Mouse (Mus musculus): ENCODE measurements around the gene Inpp1.

Gene Inpp1

GRCm38 (mm10) chr1:52792701-52793100 lies 24.8 kb downstream of the Inpp1 start:
- no peak for DNase-seq (ENCODE audit: low spot score in 2 of 2)

GRCm38 (mm10) chr1:52787254-52787653 lies 30.2 kb downstream of the Inpp1 start:
- no peak for DNase-seq (ENCODE audit: low spot score in 2 of 2)

DNA sequence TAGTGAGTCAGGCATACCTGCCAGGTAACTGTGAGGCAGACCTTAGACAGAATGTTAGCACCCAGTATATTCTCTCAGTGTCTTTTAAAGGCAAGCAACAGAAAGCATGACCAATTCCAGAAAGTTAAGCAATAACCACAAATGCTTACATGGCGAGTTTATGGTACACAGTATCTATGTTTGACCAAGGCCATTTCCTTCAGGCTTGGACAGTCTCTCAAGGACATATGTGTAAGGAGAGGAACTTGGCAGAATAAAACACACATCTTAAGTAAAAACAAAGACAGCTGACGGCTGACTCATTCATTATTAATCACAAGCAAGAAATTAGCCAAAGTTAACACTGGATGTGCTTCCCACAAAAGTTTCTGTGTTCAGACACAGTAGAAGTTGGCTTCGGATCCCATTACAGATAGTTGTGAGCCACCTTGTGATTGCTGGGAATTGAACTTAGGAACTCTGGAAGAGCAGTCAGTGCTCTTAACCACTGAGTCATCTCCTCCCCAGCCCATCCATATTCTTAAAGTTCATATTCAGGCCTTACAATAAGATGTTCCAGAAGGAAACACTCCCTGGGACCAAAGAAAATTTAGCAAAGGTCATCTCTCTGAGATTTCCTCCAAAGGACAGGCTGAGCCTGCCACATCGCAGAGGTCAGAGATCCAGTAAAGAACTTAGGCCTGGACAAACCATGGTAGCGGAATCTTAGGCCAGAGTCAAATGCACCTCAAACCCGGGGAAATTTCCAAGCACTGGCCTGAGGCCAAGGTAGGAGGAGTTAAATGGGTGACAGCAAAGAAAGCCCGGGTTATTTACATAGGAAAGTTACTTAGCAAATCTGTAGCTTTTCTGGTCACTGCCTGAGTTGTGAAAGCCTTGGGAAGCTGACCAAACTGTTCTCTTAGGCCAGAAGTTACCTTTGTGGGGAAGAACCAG lies 52.0 kb downstream of the Inpp1 start:
- peak; percentile 14 for DNase-seq (ENCODE audit: low spot score in 2 of 2)

DNA sequence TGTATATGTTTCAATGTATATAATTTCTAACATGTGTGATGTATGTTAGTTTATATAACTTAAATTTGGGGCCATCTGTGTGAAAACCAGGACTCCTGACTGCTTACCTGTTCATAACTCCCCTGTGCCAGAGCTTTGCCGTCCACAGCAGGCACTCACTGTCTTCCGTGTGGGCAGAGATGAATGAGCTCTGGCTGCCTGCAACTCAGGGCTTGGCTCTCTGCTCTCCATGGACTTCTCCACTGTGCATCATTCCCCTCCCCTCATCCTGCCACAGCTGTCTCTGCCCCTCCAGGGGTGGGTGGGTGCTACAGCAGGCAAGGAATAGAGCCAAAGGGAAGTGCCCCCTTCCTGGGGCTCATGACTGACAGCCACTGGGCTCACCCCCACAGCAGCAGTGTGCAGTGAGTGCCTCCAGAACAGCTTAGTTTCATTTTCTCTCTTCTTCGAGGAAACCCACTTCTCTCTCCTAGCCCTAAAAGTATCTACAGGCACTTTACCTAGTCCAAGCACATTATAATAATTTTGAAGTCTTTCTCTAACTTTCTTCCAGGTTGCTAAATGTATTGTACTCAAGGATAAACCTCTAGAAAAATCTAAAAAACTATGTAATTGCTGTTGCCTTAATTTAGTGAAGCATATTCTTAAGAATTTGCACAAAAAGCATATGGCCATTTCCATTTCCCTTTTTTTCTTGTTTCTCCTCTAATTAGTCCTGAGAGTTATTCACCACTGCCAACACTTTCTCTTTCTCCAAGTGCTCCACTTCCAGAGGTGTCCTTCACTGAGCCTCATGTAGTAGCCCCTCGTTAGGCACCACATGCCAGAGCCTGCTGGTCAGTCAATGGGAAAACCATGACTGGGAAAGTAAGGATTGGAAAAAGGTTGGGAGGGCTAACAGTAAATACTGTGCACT lies 53.3 kb downstream of the Inpp1 start:
- DNase-seq (ENCODE audit: low spot score in 2 of 2): no peak

GRCm38 (mm10) chr1:52758174-52758573 lies 59.3 kb downstream of the Inpp1 start:
- DNase-seq (ENCODE audit: low spot score in 2 of 2): no peak

DNA sequence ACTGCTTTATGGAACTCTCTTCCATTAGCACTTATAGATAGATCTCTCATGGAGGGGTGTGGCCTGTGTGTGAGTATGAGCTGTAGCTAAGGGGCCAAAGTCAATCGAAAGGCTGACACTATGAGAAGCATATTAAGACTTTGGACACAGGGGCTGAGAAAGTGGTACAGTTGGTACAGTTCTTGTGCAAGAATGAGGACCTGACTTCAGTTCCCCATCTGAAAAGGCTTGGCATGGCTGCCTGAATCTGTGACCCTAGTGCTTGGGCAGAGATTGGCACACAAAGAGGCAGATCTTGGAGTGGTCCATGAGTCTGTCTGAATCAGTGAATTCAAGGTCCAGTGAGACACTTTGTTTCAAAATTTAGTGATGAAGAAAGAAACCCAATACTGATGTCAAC lies 63.2 kb downstream of the Inpp1 start:
- no peak for DNase-seq (ENCODE audit: low spot score in 2 of 2)

DNA sequence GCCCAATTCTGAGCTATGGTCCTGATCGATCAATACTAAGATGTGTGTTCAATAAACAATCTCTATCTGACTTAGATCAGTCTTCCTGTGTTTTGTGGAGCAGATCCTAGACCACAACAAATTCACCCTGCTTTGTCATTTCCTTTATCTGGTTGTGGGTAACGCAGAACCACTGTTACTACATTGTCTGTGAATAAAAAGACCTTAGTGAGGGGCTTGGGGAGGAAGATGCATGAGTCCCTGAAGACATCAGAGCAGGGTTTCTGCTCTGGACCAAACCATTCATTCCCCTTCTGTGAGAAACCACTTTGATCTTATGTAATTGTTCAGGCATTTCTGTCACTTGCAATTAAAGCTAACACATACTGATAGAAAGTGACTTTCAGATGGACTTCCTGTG lies 63.7 kb downstream of the Inpp1 start:
- no peak for DNase-seq (ENCODE audit: low spot score in 2 of 2)

GRCm38 (mm10) chr1:52752706-52753105 lies 64.8 kb downstream of the Inpp1 start:
- peak in 1 of 2 experiments; percentile 29 for DNase-seq (ENCODE audit: low spot score in 2 of 2)

- DNase-seq (ENCODE audit: low spot score in 2 of 2): no peak
These were observed 65.9 kb downstream of the Inpp1 start for GRCm38 (mm10) chr1:52751634-52752033.

DNA sequence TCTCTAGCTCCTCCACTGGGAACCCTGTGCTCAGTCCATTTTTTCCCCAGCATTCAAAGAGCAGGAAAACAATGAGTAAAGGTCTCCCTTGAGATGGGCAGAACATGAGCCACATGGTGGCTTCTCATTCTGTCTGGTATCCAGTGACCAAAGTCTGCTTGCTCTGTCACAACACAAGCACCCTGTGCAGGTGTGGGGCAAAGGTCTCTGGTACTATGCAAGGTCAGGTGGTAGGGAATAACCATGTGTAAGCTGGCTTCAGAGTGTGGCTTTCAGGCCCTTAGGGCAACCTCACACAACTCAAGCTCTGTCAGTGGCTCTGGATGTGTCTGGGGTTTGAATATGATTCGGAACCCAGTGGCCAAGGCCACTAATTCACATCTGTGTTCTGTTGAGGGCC lies 67.5 kb downstream of the Inpp1 start:
- no peak for DNase-seq (ENCODE audit: low spot score in 2 of 2)

DNA sequence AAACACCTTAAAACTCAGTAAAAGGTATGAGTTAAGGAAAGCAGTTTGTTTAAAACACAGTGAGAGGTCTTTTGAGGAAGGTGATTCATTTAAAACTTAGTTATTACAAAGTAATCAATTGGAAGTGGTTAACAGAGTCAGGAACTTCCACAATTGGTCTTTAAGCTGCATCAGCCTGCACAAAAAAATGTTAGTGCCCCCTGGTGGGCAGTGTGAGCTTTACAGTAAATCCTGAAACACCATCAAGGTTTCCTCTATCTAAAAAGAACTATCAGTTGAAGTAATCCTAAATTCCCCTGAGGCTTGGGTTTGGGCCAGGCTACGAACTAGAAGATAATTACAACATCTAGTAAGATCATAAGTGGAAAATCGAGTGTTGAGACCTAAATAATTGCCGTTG lies 69.2 kb downstream of the Inpp1 start:
- peak in 1 of 2 experiments; percentile 49 for DNase-seq (ENCODE audit: low spot score in 2 of 2)

DNA sequence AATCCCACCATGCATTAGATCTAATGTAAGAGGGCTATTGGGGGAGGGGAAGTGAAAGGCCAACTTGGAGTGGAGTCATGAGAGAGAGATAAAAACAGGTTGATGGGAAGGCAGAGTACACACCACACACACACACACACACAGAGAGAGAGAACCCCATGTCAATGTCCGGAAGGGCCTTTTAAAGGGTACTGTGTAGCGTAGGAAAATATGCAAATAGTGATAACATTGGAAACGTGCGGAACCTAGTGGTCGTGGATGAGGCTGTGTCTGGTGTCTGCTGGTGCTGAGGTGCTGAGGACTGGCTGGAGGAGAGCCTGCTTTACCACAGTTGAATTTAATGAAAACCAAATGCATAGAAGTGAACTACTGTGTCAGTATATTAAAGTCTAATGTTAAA lies 74.9 kb downstream of the Inpp1 start:
- no peak for DNase-seq (ENCODE audit: low spot score in 2 of 2)

Measured in heart, adult 9 months (tissue).